Mouse (Mus musculus): Measurements from ENCODE around the gene Gm20830. TPM values are rescaled to one million over a fixed set of nuclear protein-coding genes. Genes with fewer than 3 reads are reported as not detected.
"Not testable (repeated sequence)": the region's sequence is repeated elsewhere in the genome, so short reads cannot be mapped to it uniquely, and the experiment has no call there.

Gene Gm20830
- not detected in 2 replicates for polyA plus RNA-seq (2015; fragmentation: Nextera tagmentation; extraction: Ambion mirVana)

- not testable (repeated sequence) for H3K4me1 ChIP-seq (ENCODE audit: control insufficient read depth, low read depth, low read length); H3K4me2 ChIP-seq (ENCODE audit: low read depth, low read length); H3K27me3 ChIP-seq (ENCODE audit: control insufficient read depth, insufficient read depth, low read depth, low read length); H3K4me3 ChIP-seq (ENCODE audit: low read depth, low read length); ATAC-seq (ENCODE audit: low read depth); H3K36me3 ChIP-seq (ENCODE audit: control insufficient read depth, insufficient read depth); H3K9ac ChIP-seq (ENCODE audit: low read depth, low read length); H3K9me3 ChIP-seq (replicated peaks; ENCODE audit: control insufficient read depth, low read length); H3K27ac ChIP-seq (ENCODE audit: low read length)
- 13% methylated on average over 3 of the region's 3 CpGs for WGBS (ENCODE audit: insufficient replicate concordance)
These were observed at the start of gene Gm20830 for GRCm38 (mm10) chrY:6918182-6918581. TSS of gene Gm20830 (minus strand) at chrY:6918282.

Other genes starting within 250 kb of the Gm20830 start
- not detected in 2 replicates for gene Gm21719, start 235.4 kb downstream of the Gm20830 start, polyA plus RNA-seq (2015; fragmentation: Nextera tagmentation; extraction: Ambion mirVana)

All from liver, embryonic 16.5 days (tissue).